Mouse (Mus musculus): Measurements from ENCODE around the gene Adamts14.

Gene Adamts14

DNA sequence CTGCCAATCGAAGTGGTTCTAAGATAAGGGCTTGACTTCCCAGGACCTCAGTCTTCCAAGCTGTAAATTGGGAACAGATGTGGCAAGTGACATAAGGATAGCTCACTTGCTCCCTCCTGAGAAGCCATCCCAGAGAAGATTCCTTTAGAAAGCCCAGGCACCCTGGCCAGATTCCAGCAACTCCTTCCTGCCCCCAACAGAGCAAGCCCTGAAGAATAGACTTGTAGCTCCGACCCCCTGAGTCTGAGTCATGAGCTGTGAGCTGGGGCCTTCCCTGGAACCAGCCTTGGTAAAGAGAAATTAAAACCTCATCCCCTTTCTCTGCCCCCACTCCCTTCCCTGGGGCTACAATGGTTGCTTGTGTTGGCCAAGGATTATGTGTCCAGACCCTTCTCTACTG, 1.3 kb upstream of the Adamts14 start:
- no peak for DNase-seq (ENCODE audit: low spot score)

DNA sequence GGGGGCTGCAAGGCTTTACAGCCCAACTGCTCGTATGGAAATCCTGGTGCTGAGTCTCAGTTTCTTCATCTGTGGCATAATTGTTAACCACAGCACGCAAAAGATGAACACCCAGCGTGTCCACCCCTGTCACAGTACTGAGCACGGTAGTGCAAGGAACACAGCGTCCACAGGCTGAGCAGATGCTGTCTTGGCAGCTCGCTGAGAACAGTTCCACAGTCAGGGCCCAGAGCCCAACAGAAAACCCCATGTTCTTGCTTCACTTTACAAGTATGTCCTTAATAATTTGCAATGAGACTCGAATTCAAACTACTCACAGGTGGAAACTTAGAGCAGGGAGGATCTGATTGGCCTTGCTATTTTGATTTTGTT, 592 bp upstream of the Adamts14 start:
- DNase-seq (ENCODE audit: low spot score): no peak

GRCm38 (mm10) chr10:61272631-61273030, 607 bp downstream of the Adamts14 start:
- no peak for DNase-seq (ENCODE audit: low spot score)

DNA sequence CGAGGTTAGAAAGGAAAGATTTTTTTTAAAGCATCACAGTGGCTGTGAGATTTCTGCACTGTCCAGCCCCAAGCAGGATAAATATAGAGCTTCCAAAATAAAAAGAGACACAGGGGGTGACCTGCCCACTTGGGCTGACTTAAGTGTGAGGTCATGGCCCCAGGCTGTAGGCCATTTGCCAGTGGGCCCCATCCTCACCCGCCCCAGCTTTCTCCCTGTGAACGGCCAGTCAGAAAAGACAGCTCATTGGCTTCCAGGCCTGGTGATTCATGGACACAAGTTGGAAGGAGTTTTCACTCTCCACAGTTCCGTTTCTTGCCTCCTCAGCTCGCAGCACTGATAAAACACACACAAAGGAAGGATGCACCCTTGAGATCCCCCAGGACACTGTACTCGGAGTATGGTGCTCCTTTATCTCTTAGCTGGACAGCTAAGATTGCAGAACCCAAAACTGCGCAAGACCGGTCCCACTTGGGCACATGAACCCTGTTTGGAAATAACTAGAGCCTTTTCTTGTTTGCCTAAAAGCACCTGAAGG, 1.1 kb downstream of the Adamts14 start:
- DNase-seq (ENCODE audit: low spot score): no peak

DNA sequence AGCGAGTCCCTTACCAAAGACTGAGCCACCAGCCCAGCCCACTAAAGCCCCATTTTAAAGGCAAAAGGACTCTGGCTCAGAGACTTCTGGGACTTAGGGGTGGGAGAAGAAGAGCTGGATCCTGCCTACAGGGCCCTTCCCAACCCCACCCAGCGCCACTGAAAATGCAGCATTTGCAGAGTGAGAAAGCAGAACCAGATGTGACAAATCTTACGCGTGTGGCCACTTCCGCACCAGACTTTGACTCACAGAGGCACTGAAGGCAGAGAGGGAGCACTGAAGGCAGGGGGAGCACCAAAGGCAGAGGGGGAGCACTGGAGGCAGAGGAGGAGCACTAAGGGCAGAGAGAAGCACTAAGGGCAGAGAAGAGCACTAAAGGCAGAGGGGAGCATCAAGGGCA, 5.9 kb downstream of the Adamts14 start:
- no peak for DNase-seq (ENCODE audit: low spot score)

DNA sequence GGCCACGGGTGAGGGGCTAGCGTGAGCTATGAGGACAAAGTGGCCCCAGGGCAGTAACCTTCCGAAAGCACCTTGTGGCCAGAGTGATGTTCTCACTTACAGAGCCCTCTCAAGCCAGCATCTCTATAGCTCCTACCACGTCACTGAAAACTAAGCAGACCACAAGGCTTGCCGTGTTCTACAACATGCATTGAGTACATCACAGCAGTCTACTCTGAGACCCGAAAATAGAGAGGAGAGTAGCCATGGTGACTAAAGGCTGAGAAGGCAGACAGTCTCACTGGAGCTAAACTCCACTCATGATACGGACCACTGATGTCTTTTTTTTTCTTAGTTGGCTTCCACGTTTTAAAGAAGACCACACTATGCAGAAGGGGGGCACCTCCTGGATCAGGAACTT, 9.6 kb downstream of the Adamts14 start:
- DNase-seq (ENCODE audit: low spot score): no peak

- DNase-seq (ENCODE audit: low spot score): no peak
Observed at GRCm38 (mm10) chr10:61261229-61262156, 11.7 kb downstream of the Adamts14 start.

DNA sequence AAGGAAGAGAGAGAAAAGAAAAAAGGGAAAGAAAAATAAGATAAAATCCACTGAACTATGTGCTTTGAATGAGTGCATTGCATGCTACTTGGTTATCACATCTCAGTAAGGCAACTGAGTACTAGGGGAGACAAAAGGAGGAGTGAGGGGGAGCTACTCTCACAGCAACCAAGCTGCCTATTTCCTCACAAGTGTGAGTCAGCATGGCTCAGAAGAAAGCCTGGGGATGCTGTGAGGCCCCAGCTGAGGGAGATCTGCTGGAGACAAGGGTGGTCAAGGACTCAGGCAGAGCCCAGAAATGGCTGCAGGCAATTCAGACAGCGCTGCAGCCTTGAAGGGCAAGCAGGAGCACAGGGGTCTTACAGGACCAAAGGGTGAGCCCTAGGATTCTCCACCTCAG, 15.1 kb downstream of the Adamts14 start:
- DNase-seq (ENCODE audit: low spot score): peak; percentile 17

DNA sequence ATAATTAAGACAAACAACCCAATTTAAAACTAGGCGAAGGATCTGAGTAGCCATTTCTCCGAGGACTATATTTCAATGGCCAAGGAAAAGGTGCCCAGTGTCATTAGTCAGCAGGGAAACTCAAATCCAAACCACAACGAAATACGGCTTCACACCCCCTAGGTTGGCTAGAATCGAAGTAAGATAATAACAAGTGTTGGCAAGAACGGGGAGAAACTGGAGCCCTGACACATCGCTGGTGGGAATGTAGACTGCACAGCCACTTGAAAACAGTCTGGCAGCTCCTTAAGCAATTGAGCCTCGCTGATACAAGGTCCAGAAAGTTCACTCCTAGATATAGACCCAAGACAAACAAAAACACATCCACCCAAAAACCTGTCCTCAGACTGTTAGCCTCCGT, 16.6 kb downstream of the Adamts14 start:
- DNase-seq (ENCODE audit: low spot score): no peak

DNA sequence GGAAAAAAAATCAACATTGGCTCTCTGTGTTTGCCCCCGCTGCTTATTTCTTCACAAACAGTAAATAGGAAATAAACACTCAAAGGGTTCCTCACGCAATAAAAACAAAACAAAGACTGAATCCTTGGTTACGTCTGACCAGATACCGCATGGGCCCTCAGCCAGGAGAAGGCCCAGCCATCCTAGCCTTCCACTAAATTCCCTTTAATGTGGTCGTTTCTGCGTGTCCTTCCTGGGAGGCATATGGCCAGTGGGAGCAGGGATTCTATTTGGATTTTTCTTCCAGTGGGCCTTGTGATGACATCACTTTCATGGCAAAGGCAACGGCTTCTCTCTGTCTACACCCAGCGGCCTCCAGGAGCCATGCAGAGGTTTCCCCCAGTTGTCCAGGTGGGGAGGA, 18.0 kb downstream of the Adamts14 start:
- no peak for DNase-seq (ENCODE audit: low spot score)

GRCm38 (mm10) chr10:61254761-61255160, 18.5 kb downstream of the Adamts14 start:
- DNase-seq (ENCODE audit: low spot score): no peak

DNA sequence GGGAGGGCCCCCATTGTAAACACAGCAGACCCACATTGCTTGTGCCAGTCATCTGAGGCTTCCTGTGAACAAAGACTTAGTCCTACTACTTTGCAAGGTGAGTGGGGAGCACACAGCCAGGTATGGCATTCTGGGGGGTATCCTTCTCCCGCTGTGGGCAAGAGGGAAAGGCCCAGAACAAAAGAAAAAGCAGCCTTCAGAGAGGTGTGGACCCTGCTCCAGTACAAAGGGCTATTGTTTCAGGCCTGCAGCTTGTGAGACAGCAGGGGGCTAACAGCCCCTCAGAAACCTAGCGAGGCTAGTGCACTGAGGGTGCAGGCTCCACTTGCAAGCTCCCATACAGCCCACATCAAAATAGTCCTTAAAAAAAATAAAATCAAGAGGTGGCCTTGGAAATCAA, 23.3 kb downstream of the Adamts14 start:
- DNase-seq (ENCODE audit: low spot score): no peak

GRCm38 (mm10) chr10:61248596-61249114, 24.6 kb downstream of the Adamts14 start:
- no peak for DNase-seq (ENCODE audit: low spot score)

DNA sequence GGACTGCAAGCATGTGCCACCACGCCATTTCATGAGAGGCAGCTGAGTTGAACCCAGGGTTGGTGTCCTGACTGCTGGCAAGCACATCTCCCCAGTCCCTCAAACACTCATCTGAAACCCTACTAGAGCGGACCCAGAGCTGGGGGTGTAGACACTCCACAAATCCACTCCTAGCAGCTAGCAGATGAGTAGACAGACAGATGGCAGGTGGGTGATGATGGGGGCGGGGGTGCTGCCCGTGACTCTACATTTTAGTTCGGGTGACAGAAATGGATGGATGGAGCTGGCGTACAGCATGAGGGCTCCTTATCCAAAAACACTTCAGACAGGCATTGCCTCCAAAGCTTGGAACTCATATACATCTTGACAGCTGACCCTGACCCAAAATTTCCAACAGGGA, 26.9 kb downstream of the Adamts14 start:
- DNase-seq (ENCODE audit: low spot score): peak; percentile 42

DNA sequence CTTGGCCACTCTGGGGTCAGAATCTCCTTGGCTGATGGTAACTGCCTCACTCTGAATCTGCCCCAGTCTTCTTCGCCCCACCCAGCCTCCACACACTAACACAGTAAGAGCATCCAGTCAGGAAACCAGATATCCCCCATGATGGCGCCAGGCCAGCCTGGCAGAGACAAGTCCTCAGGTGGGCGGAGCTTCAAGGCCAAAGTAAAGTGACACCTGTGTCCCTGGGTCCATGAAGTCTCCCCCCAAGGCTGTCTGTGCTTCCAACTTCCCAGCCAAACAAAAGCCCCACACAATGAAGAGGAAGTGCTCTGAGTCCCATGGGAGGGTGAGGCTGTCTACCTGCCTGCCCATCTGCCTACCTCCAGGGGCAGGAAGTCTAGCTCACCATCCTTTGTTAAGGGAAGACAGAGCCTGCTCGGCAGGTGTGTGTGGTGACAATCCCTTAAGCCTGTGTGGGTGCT, 31.2 kb downstream of the Adamts14 start:
- no peak for DNase-seq (ENCODE audit: low spot score)

DNA sequence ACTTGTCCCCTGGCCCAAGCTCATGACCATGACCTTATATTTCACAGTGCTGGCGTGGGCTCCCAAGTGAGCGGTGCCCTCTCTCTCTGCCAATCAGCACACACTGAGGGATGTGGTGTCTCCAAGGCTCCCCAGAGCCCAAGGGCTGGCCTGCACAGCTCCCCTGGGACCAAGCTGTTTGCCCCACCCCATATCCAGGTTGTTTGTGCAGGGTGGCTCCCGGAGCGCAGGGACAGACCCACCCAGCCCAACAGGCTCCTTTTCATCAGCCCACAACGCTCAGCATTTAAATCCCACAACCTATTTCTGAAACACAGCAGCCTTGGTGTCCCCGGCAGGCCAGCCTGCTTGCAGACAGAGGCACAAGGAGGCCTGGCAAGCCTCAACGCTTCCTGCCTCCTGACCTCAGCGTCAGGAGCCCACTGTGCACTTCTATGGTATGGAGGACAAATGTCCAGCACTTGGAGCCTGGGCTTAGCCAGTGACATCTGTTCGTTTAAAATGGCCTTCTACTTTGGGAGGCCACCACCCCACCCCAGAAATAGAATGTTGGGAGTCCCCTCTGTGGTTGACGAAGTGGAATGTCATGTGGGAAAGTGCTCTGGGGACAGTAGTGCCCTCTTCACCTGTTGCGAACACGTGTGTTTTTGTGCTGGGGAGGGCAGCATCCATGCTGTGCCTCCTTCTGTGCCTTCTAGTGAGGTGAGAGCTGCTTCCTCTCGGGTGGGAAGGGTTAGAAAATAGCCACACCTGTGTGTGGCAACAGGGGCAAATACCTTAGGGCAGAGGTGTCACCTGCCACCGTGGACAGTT, 32.9 kb downstream of the Adamts14 start:
- DNase-seq (ENCODE audit: low spot score): no peak

DNA sequence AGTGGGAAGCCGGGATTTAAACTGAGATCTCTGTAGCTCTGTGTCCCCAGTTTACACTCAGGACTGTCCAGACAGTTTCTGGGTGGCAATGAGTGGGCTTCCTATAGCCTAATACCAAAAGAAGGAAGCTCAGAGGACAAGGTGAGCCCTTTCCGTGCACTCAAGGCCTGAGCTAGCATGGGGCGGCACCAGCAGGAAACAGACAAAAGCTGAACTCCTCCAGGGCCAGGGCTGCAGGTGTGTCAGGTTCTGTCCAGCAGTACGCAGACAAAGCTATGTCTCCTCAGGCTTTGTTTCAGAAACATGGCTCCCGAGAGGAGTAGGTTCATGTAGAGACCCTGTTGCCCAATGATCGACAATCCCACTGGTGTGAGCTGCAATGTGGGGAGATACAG, 35.9 kb downstream of the Adamts14 start:
- no peak for DNase-seq (ENCODE audit: low spot score)

- no peak for DNase-seq (ENCODE audit: low spot score)
Observed at GRCm38 (mm10) chr10:61236683-61237390, 36.4 kb downstream of the Adamts14 start.

DNA sequence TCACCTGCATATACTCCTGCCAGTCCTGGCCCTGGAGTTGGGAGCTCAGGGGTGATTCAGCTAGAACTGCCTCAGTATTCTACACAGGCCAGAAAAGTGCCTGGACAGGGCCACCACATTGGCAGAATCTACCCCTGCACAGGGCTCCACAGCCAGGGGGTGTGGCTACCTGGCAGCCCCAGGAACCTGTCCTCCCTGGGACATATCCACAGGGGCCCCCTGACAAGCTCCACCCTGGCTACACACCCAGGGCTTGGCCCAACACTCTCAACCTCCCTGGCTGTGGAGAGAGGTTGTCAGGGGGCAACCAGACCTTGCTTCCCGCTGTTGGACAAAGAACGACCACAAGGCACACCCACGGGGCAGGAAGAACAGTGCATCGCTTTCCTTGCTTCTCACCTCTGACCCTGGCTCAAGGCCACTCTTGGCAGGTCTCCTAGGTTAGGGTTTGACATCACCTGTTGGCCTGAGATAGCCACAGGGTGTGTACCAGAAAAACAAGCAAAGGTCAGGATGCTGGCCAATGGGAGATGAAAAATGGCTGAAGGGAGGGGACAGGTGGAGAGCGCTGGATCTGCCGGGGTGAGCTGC, 37.5 kb downstream of the Adamts14 start:
- DNase-seq (ENCODE audit: low spot score): no peak

- DNase-seq (ENCODE audit: low spot score): no peak
Observed at GRCm38 (mm10) chr10:61234319-61234718, 38.9 kb downstream of the Adamts14 start.

- no peak for DNase-seq (ENCODE audit: low spot score)
Observed at GRCm38 (mm10) chr10:61232858-61233567, 40.2 kb downstream of the Adamts14 start.
